Mouse (Mus musculus): ENCODE data around the gene Rab33b. TPM values are rescaled to one million over a fixed set of nuclear protein-coding genes. Genes with fewer than 3 reads are reported as not detected.

Gene Rab33b
- total and polyA plus RNA-seq, 2 experiments from 2014 or later, result 24.2 to 30.9 TPM

GRCm38 (mm10) chr3:51517878-51518762, 34.4 kb downstream of the Rab33b start:
- no peak overlapping the region for H3K4me2 ChIP-seq (ENCODE audit: low read depth, low read length, poor library complexity, severe bottlenecking)
- no peak overlapping the region for H3K4me3 ChIP-seq (ENCODE audit: low read depth, low read length)
- DNase-seq (ENCODE audit: low spot score) (no peak), ATAC-seq (ENCODE audit: low FRiP score) (no peak)
- H3K9me3 ChIP-seq (ENCODE audit: low read length), result no peaks in the 10 kb centered on the region
- H3K4me1 ChIP-seq (ENCODE audit: insufficient read depth, low read length), result no peaks in the 10 kb centered on the region
- WGBS, result 75% methylated on average over 12 of the region's 12 CpGs
- TF ChIP-seq CTCF (IDR thresholded peaks at IDR 0.05), result no peak
- H3K27ac ChIP-seq (ENCODE audit: low read depth, low read length), result no peak overlapping the region
- no peak overlapping the region for H3K9ac ChIP-seq (replicated peaks; ENCODE audit: low read length, poor library complexity, severe bottlenecking)
- peaks cover 34% of the 10 kb centered on the region for H3K36me3 ChIP-seq (ENCODE audit: insufficient read depth, low read length)
- H3K27me3 ChIP-seq (ENCODE audit: insufficient read depth, low read length), result no peaks in the 10 kb centered on the region

- H3K4me2 ChIP-seq (ENCODE audit: low read depth, low read length, poor library complexity, severe bottlenecking), result no peak overlapping the region
- H3K9ac ChIP-seq (replicated peaks; ENCODE audit: low read length, poor library complexity, severe bottlenecking), result no peak overlapping the region
- WGBS, result 67% methylated on average over 8 of the region's 8 CpGs
- peaks cover 40% of the 10 kb centered on the region for H3K36me3 ChIP-seq (ENCODE audit: insufficient read depth, low read length)
- no peaks in the 10 kb centered on the region for H3K4me1 ChIP-seq (ENCODE audit: insufficient read depth, low read length)
- no peaks in the 10 kb centered on the region for H3K9me3 ChIP-seq (ENCODE audit: low read length)
- TF ChIP-seq CTCF (IDR thresholded peaks at IDR 0.05), result no peak
- H3K27me3 ChIP-seq (ENCODE audit: insufficient read depth, low read length), result no peaks in the 10 kb centered on the region
- no peak overlapping the region for H3K27ac ChIP-seq (ENCODE audit: low read depth, low read length)
- DNase-seq (ENCODE audit: low spot score), result no peak
- H3K4me3 ChIP-seq (ENCODE audit: low read depth, low read length), result no peak overlapping the region
- ATAC-seq (ENCODE audit: low FRiP score), result no peak
These were observed 35.0 kb downstream of the Rab33b start for GRCm38 (mm10) chr3:51518763-51519121.

- Histone ChIP-seq H3K27me3 (ENCODE audit: insufficient read depth, low read length) (no peaks in the 10 kb centered on the region), H3K9me3 (ENCODE audit: low read length) (no peaks in the 10 kb centered on the region), H3K4me3 (ENCODE audit: low read depth, low read length) (no peak overlapping the region), H3K36me3 (ENCODE audit: insufficient read depth, low read length) (peaks cover 50% of the 10 kb centered on the region), H3K4me1 (ENCODE audit: insufficient read depth, low read length) (no peaks in the 10 kb centered on the region), H3K4me2 (ENCODE audit: low read depth, low read length, poor library complexity, severe bottlenecking) (no peak overlapping the region), H3K27ac (ENCODE audit: low read depth, low read length) (no peak overlapping the region), H3K9ac (replicated peaks; ENCODE audit: low read length, poor library complexity, severe bottlenecking) (no peak overlapping the region)
- no peak for TF ChIP-seq CTCF (IDR thresholded peaks at IDR 0.05)
- no peak for DNase-seq (ENCODE audit: low spot score)
- ATAC-seq (ENCODE audit: low FRiP score), result no peak
- 92% methylated on average over 14 of the region's 14 CpGs for WGBS
These were observed 37.5 kb downstream of the Rab33b start for GRCm38 (mm10) chr3:51521262-51521661.

- H3K4me2 ChIP-seq (ENCODE audit: low read depth, low read length, poor library complexity, severe bottlenecking), result no peak overlapping the region
- no peak for DNase-seq (ENCODE audit: low spot score)
- no peak overlapping the region for H3K4me3 ChIP-seq (ENCODE audit: low read depth, low read length)
- 90% methylated on average over 16 of the region's 16 CpGs for WGBS
- no peak for ATAC-seq (ENCODE audit: low FRiP score)
- H3K9ac ChIP-seq (replicated peaks; ENCODE audit: low read length, poor library complexity, severe bottlenecking), result no peak overlapping the region
- no peaks in the 10 kb centered on the region for H3K4me1 ChIP-seq (ENCODE audit: insufficient read depth, low read length)
- no peaks in the 10 kb centered on the region for H3K27me3 ChIP-seq (ENCODE audit: insufficient read depth, low read length)
- H3K36me3 ChIP-seq (ENCODE audit: insufficient read depth, low read length), result peaks cover 68% of the 10 kb centered on the region
- H3K27ac ChIP-seq (ENCODE audit: low read depth, low read length), result no peak overlapping the region
- no peak for TF ChIP-seq CTCF (IDR thresholded peaks at IDR 0.05)
- no peaks in the 10 kb centered on the region for H3K9me3 ChIP-seq (ENCODE audit: low read length)
These were observed 41.6 kb downstream of the Rab33b start for GRCm38 (mm10) chr3:51525186-51525785.

GRCm38 (mm10) chr3:51526891-51527290, 43.2 kb downstream of the Rab33b start:
- Histone ChIP-seq H3K9ac (replicated peaks; ENCODE audit: low read length, poor library complexity, severe bottlenecking) (no peak overlapping the region), H3K4me1 (ENCODE audit: insufficient read depth, low read length) (no peaks in the 10 kb centered on the region), H3K9me3 (ENCODE audit: low read length) (no peaks in the 10 kb centered on the region), H3K4me3 (ENCODE audit: low read depth, low read length) (no peak overlapping the region), H3K27ac (ENCODE audit: low read depth, low read length) (no peak overlapping the region), H3K36me3 (ENCODE audit: insufficient read depth, low read length) (peaks cover 54% of the 10 kb centered on the region), H3K27me3 (ENCODE audit: insufficient read depth, low read length) (no peaks in the 10 kb centered on the region), H3K4me2 (ENCODE audit: low read depth, low read length, poor library complexity, severe bottlenecking) (no peak overlapping the region)
- WGBS, result 93% methylated on average over 13 of the region's 13 CpGs
- TF ChIP-seq CTCF (IDR thresholded peaks at IDR 0.05), result no peak
- DNase-seq (ENCODE audit: low spot score) (no peak), ATAC-seq (ENCODE audit: low FRiP score) (no peak)

Data from midbrain, postnatal 0 days (tissue).